Comparison of ENCODE assay signal across 12 mouse cellular contexts in the genomic region with DNA sequence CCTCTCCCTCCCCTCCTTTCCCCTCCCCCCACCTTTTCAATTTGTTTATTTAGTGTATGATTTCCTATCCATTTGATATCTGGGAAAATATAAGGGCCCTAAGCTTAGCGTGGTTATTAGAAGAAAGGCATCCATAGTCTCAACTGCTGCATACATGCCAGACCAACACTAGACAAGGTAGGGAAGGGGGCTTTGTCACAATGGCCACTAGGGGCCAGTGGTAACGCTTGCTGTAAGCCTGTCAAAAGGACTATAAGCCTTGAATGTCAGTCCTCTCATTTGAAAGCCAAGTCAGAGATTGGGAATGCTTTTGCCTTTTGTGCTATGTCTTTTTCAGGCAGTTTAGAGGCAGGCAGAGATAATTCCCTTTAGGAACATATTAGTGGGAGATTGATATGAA. TPM values are rescaled to one million over a fixed set of nuclear protein-coding genes. Genes with fewer than 3 reads are reported as not detected.
A peak's percentile ranks its signal among the peaks of the same experiment; 100 is the strongest.
DNase-seq lines count a peak whose midpoint lies in the region; ATAC-seq and TF ChIP-seq lines count a peak whose summit lies in the region.
"Had no signal": no experiment of that assay in that cellular context is flagged by ENCODE, and none has a peak within 500 bp of the region (broad histone marks: within the 10 kb centered on the region; RNA-seq: fewer than 3 reads in every experiment).

No protein-coding gene starts in this region.

- peak in 1 of 2 experiments; percentile 14 for DNase-seq in cerebellum, adult 2 months
- no peak for DNase-seq in cerebellum, adult 11-12 months
- no peak for DNase-seq in lung, postnatal 0 days (ENCODE audit: low spot score)
- DNase-seq in lung, postnatal 4 days, result no peak
- peak; percentile 16 for DNase-seq in retina, postnatal 7 days (ENCODE audit: low read depth, low spot score)
- DNase-seq in gastrocnemius, adult 18-20 months (ENCODE audit: low spot score), result no peak
- DNase-seq: adrenal gland, adult 8-10 months had no signal

- H3K27ac ChIP-seq in cerebellum, adult 2 months (ENCODE audit: insufficient read depth, low read length), result no peak overlapping the region
- no peak overlapping the region for H3K27ac ChIP-seq in lung, postnatal 0 days (ENCODE audit: low read length)
- H3K27ac ChIP-seq in hindbrain, embryonic 12.5 days, result no peak overlapping the region
- H3K27ac ChIP-seq: embryonic facial prominence, embryonic 15.5 days; limb, embryonic 15.5 days had no signal

- no peak overlapping the region for H3K4me3 ChIP-seq in cerebellum, adult 2 months (replicated peaks; ENCODE audit: insufficient read depth, low read depth, low read length)
- no peak overlapping the region for H3K4me3 ChIP-seq in lung, postnatal 0 days (ENCODE audit: low read depth, low read length)
- no peak overlapping the region for H3K4me3 ChIP-seq in hindbrain, embryonic 12.5 days
- H3K4me3 ChIP-seq: embryonic facial prominence, embryonic 15.5 days; limb, embryonic 15.5 days had no signal

- TF ChIP-seq CTCF in cerebellum, adult 2 months (IDR thresholded peaks at IDR 0.05; ENCODE audit: borderline replicate concordance, insufficient read depth, low read depth, low read length), result peak; percentile 55; the same call in 1 of the 2 replicates
- peak; percentile 28; the same call in 1 of the 2 replicates for TF ChIP-seq CTCF in lung, postnatal 0 days (IDR thresholded peaks at IDR 0.05)

- no peaks in the 10 kb centered on the region for H3K9me3 ChIP-seq in lung, postnatal 0 days (ENCODE audit: low read length)
- no peaks in the 10 kb centered on the region for H3K9me3 ChIP-seq in hindbrain, embryonic 12.5 days (replicated peaks)
- H3K9me3 ChIP-seq: embryonic facial prominence, embryonic 15.5 days; limb, embryonic 15.5 days had no signal

- H3K9ac ChIP-seq in lung, postnatal 0 days (replicated peaks; ENCODE audit: low read depth), result no peak overlapping the region
- H3K9ac ChIP-seq in hindbrain, embryonic 12.5 days, result no peak overlapping the region
- H3K9ac ChIP-seq: embryonic facial prominence, embryonic 15.5 days; limb, embryonic 15.5 days had no signal

- TF ChIP-seq POLR2A in cerebellum, adult 2 months (IDR thresholded peaks at IDR 0.05; ENCODE audit: borderline replicate concordance, insufficient read depth, low read length), result no peak

- no peak for TF ChIP-seq EP300 in lung, postnatal 0 days (IDR thresholded peaks at IDR 0.05)

- no peaks in the 10 kb centered on the region for H3K27me3 ChIP-seq in cerebellum, adult 2 months (ENCODE audit: control insufficient read depth, insufficient read depth, low read length)
- H3K27me3 ChIP-seq in lung, postnatal 0 days (replicated peaks; ENCODE audit: insufficient read depth, low read length), result no peaks in the 10 kb centered on the region
- H3K27me3 ChIP-seq in hindbrain, embryonic 12.5 days, result no peaks in the 10 kb centered on the region
- H3K27me3 ChIP-seq: embryonic facial prominence, embryonic 15.5 days; limb, embryonic 15.5 days had no signal

- ATAC-seq in lung, postnatal 0 days, result no peak
- ATAC-seq in hindbrain, embryonic 12.5 days (ENCODE audit: low FRiP score), result peak; percentile 73
- ATAC-seq in CD4-positive, CD25-positive, alpha-beta regulatory T cell, adult 4 months, result no peak

- H3K36me3 ChIP-seq in lung, postnatal 0 days (ENCODE audit: insufficient read depth, low read length), result no peaks in the 10 kb centered on the region
- H3K36me3 ChIP-seq in hindbrain, embryonic 12.5 days, result no peaks in the 10 kb centered on the region
- H3K36me3 ChIP-seq: embryonic facial prominence, embryonic 15.5 days; limb, embryonic 15.5 days had no signal

- WGBS in cerebellum, adult 2 months, result 37% methylated on average over 2 of the region's 2 CpGs
- 14% methylated on average over 2 of the region's 2 CpGs for WGBS in lung, postnatal 0 days
- WGBS in hindbrain, embryonic 12.5 days, result 29% methylated on average over 2 of the region's 2 CpGs

- peaks cover 21% of the 10 kb centered on the region for H3K4me1 ChIP-seq in cerebellum, adult 2 months (ENCODE audit: control insufficient read depth, insufficient read depth, low read length)
- H3K4me1 ChIP-seq in lung, postnatal 0 days (ENCODE audit: insufficient read depth, low read depth, low read length), result no peaks in the 10 kb centered on the region
- H3K4me1 ChIP-seq in hindbrain, embryonic 12.5 days, result no peaks in the 10 kb centered on the region
- H3K4me1 ChIP-seq: embryonic facial prominence, embryonic 15.5 days; limb, embryonic 15.5 days had no signal

- H3K4me2 ChIP-seq in lung, postnatal 0 days (replicated peaks; ENCODE audit: low read depth, low read length), result no peak overlapping the region
- no peak overlapping the region for H3K4me2 ChIP-seq in hindbrain, embryonic 12.5 days (replicated peaks)
- H3K4me2 ChIP-seq: embryonic facial prominence, embryonic 15.5 days; limb, embryonic 15.5 days had no signal

RNA-seq across cellular contexts. Expression of a gene that starts 59.7 kb away (rescaled TPM):
- polyA plus RNA-seq in cerebellum, adult 2 months (2012; rRNA removed), result 51.4 and 63.6 TPM in 2 replicates
- 0.07 and 0.11 TPM in 2 replicates for polyA plus RNA-seq in lung, postnatal 0 days (2015; fragmentation: Nextera tagmentation; extraction: Ambion mirVana)
- polyA plus RNA-seq in hindbrain, embryonic 12.5 days (2016; fragmentation: Nextera tagmentation; extraction: Ambion mirVana), result 2.5 and 2.7 TPM in 2 replicates
- not detected for polyA plus RNA-seq in CD4-positive, CD25-positive, alpha-beta regulatory T cell, adult 4 months (2017; shearing (Covaris generic))
- total RNA-seq in gastrocnemius, adult 18-20 months (2021), result not detected
- total RNA-seq: neutrophil, adult 5-6 weeks had no signal

Comparison
In these comparisons a context has a peak if more than half of its experiments do, and no peak if none do; other contexts are left out.
1. RNA of a gene that starts 59.7 kb away (polyA plus RNA-seq): 51.4 to 63.6 TPM in cerebellum, adult 2 months; 2.5 to 2.7 TPM in hindbrain, embryonic 12.5 days, 0.07 to 0.11 TPM in lung, postnatal 0 days and not detected in CD4-positive, CD25-positive, alpha-beta regulatory T cell, adult 4 months; every median in the first group is over 10 times any median in the second.